Mouse (Mus musculus) embryonic stem cell, embryonic (primary cell): Measurements from ENCODE around the gene Gabbr2.

ENCODE experiments used
- CTCF ChIA-PET, 4 experiments: fragments of 300-600 bp in 2 of 4; fragments of 350-600 bp in 2 of 4; sonication (Branson Sonifier 250); formaldehyde crosslinking; loops; one replicate each; lab custom pipeline; 2022; ENCODE audit warnings: inconsistent platforms in 2 of 4; lab: Charles Lee
- POLR2A ChIA-PET, 4 experiments: fragments of 300-600 bp in 2 of 4; fragments of 350-600 bp in 2 of 4; sonication (Branson Sonifier 250); formaldehyde crosslinking; loops; one replicate each; lab custom pipeline; 2022; ENCODE audit warnings: antibody characterized with exemption in 4 of 4, inconsistent platforms in 1 of 4; lab: Charles Lee

Gabbr2 gene

DNA sequence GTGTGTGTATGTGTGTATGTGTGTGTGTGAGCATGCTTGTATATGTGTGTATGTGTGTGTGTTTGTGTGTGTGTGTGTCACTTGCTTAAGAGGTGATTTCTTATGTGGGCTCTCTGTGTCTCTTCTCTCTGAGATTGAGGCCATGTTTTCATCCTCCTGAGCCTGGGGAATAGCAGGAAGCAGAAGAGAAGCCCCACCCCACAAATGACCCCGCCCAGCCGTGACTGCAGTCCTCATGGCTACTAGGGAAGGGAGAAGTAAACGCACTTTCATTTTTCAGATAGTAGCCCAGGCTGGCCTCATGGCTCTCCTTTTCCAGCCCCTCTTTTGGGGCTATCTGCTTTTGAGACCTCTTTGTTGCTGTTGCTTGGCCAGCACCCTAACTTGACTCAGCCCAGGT is 315.0 kb downstream of the Gabbr2 start:
- CTCF ChIA-PET = interaction anchor here in 3 of 4 experiments (0.6 to 2.4 kb wide), 5 partner anchors 10 to 133 kb away, joined by 3 to 8 read pairs (median 3); no protein-coding TSS in a partner anchor

DNA sequence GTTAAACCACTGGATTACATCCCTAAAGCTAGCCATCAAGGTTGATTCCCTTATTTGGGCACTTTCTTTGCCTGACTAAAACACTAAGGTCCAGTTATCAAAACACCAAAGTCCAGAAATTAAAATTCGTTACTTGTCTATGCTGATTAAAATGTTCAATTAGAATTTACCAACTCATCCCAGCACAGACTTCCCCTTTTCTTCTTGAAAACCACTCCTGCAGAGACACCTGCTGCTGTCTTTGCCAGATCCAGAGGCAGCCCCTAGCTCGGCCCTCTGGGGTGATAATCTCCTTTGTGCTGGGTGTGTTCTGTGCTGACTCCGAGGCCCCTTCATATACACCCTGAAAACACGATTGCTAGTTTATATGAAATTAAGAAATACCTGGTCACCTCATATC is 315.7 kb downstream of the Gabbr2 start:
- CTCF ChIA-PET = interaction anchor here in 3 of 4 experiments (0.6 to 0.8 kb wide), 4 partner anchors 9 to 132 kb away, joined by 3 to 4 read pairs (median 3); no protein-coding TSS in a partner anchor
- POLR2A ChIA-PET = interaction anchor here in 3 of 4 experiments (0.5 to 1.4 kb wide), 6 partner anchors 13 to 1546 kb away, joined by 3 to 8 read pairs (median 4); partner anchors contain the start of gene Anp32b (in 1 of the 3)

More for the DNA sequence above, 315.0 kb downstream of the Gabbr2 start:
- POLR2A ChIA-PET = interaction anchor here in 3 of 4 experiments (0.7 to 1.4 kb wide), 5 partner anchors 10 to 881 kb away, joined by 3 to 8 read pairs (median 4); no protein-coding TSS in a partner anchor

DNA sequence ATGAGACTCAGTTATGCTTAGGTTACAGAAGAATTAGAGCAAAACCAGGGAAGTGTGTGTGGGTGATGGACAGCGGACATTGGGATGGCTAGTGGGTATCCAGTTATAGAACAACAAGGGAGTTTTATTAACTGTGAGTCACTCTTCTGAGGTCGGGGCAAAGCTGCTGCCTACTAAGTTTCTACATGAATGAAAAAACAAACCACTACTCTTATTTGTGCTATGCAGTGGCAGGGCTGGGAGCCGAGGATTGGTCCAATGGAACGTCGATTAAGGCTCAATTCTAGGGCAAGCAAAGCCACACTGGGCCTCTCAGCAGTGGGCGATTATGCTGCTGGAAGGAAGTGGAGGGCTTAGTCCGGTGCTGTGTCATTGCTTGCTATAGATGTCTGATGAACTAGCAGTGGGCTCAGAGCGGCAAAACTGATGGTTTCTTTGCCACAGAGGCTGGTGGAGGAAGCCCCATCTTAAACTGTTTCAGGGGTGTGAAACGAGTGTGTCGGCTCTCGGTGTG is 316.3 kb downstream of the Gabbr2 start:
- POLR2A ChIA-PET = interaction anchor here in 1 of 4 experiments (1.5 kb wide), 1 partner anchor 10 kb away, joined by 5 read pairs; no protein-coding TSS in a partner anchor
- CTCF ChIA-PET = interaction anchor here in 1 of 4 experiments (0.6 kb wide), 1 partner anchor 57 kb away, joined by 6 read pairs; no protein-coding TSS in a partner anchor

DNA sequence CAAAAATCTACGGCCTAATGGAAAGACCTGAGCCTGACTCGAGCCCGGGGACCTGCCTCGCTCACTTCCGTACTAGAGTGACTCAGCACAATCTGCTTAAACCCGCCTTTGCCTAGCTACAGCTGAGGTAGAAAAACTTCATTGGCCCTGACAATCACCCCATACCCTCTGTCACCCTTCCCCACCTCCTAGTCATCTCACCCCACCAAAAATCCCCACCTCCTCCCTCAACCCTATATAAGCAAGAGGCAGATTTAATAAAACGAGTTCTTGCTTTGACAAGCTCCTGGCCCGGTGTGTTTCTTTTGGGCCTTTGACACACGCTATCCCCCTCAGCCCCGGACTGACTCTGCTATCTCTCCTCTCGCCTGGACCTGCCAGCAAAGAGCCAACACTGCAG is 323.1 kb downstream of the Gabbr2 start:
- POLR2A ChIA-PET = interaction anchor here in 3 of 4 experiments (0.8 to 1.5 kb wide), 16 partner anchors 9 to 218 kb away, joined by 3 to 6 read pairs (median 3); partner anchors contain the start of genes Anp32b (in 1 of the 3), Coro2a (in 1 of the 3) and Tbc1d2 (in 1 of the 3)
- CTCF ChIA-PET = interaction anchor here in 3 of 4 experiments (0.8 to 1.8 kb wide), 7 partner anchors 10 to 124 kb away, joined by 3 to 9 read pairs (median 5); no protein-coding TSS in a partner anchor

DNA sequence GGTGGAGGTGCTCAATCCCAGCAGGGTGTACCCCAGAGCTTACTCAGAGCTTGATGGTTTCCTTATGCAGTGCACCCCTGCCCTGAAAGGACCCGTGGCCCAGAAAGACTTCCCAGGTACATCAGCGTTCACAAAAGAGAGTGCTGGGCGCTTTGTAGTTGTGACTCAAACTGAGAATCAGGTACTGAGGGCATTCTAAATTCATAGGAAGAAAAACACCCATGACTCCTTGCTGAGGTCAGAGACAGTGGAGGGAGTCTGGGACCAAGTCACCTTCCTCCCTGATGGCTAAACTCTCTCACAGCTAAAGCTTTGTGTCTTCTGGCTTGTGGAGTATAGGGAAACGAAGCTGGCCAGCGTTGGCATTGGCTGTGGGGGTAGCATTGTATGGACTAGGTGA is 325.3 kb downstream of the Gabbr2 start:
- POLR2A ChIA-PET = interaction anchor here in 3 of 4 experiments (0.6 to 5.7 kb wide), 16 partner anchors 8 to 249 kb away, joined by 3 to 55 read pairs (median 4); partner anchors contain the start of gene Tbc1d2 (in 1 of the 3)
- CTCF ChIA-PET = interaction anchor here (0.6 to 3.1 kb wide), 14 partner anchors 10 to 65 kb away, joined by 3 to 17 read pairs (median 4); partner anchors contain the start of gene Coro2a (in 1 of the 4)

DNA sequence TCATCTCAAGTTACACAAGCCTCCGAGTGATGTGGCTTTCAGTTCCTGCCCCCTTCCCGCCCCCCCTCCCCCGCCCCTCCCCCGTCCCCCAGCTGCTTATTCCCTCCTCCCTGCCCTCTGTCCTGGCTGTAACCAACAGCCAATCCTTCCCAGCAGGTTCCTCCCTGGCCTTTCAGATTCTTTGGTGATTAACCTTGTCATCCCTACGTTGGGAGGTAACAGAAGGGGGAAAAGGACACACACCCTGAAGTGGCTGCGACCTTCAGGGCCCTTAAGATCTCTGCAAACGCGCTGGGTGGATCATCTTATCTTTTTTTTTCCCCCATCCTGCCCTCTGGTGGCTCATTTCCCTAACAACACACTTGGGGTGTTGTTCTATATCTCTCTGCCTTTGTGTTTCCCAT is 326.3 kb downstream of the Gabbr2 start:
- ChIA-PET CTCF (interaction anchor here (0.6 to 3.1 kb wide), 23 partner anchors 8 to 275 kb away, joined by 3 to 15 read pairs (median 5); partner anchors contain the start of gene Coro2a (in 2 of the 4)), POLR2A (interaction anchor here (0.5 to 5.7 kb wide), 40 partner anchors 9 to 699 kb away, joined by 3 to 55 read pairs (median 5); partner anchors contain the start of genes Coro2a (in 2 of the 4) and Tbc1d2 (in 2 of the 4))

DNA sequence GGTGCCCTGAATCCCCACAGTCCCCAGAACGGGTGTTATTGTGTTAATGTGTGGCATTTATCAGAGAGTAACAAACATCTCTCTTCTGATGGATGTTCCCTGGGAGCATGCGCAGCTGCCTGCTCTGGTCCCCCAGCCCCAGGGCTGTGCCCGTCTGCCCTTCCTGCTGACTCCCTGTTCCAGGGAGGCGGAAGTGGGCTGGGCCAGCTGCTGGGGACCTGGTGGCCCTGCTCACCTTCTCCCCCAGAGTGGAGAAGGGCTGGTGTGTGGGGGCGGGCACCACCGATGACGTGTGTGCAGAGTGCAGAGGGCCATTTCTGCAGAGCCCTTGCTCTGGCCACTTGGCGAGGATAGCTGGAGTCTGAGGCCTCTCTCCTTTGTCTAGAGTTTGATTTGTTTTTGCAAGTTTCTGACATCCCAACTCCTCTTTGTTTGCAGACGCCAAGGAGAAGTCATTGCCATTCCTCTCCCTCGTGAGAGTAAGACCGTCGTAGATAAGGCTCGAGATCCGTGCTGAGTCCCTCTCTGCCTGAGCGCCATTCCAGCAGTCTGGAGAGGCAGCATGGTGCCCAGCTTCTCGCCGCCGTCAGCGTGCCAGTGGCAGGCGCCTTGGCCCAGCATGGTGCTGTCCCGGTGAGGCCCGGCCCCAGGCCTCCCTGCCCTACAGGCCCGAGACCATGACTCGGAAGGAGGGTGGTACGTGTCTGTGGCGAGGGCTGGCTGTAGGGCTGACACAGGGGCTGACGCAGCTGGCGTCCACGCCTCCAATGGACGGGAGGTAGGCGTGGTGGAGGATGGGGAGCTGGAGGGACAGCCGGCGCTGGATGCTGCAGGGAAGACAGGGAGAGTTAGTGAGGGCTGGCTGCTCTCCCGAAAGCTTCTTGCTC is 327.3 kb downstream of the Gabbr2 start:
- POLR2A ChIA-PET = interaction anchor here (0.5 to 5.7 kb wide), 49 partner anchors 9 to 698 kb away, joined by 3 to 55 read pairs (median 4); partner anchors contain the start of genes Coro2a (in 2 of the 4) and Tbc1d2 (in 1 of the 4)
- CTCF ChIA-PET = interaction anchor here (0.6 to 3.1 kb wide), 28 partner anchors 12 to 376 kb away, joined by 3 to 14 read pairs (median 4); partner anchors contain the start of genes Coro2a (in 2 of the 4) and Trim14 (in 1 of the 4)

DNA sequence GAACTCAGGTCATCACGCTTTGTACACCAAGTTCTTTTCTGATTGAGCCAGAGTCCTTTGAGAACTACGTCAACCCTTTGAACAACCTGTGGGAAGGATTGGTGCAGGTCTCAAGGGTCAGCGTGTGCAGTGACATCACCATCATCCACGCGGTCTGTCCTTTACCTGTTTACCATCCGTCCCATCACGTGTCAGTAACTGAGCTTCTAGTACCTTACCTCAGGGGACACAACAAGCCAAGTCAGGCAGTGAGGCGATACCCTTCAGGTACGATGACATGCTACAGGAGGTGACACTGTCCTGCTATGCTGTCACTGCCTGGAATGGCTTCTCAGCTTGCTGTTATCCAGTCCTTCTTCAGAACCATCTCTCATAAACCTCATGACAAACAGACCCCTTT is 330.2 kb downstream of the Gabbr2 start:
- POLR2A ChIA-PET = interaction anchor here in 2 of 4 experiments (0.9 to 2.6 kb wide), 8 partner anchors 8 to 211 kb away, joined by 3 to 9 read pairs (median 4); partner anchors contain the start of genes Anp32b (in 1 of the 2) and Tbc1d2 (in 1 of the 2)

DNA sequence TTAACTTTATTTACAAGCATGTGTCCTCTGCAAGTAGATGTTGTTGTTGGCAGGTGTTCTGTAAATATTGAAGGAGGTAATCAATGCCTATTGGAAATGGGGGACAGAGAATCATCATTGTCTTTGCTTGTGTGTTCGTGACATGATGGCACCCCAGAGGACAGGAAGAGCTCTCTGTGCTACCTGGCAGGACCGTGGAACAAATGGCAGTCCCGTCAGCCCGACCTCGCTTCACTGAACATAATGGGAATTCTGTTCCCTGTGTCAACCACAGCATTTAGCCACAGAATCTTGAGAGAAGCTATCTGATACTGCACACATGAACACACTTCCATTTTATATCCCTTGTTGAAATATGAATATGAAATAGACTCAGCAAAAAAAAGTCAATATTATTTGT is 332.7 kb downstream of the Gabbr2 start:
- POLR2A ChIA-PET = interaction anchor here in 2 of 4 experiments (0.6 to 3.8 kb wide), 7 partner anchors 39 to 307 kb away, joined by 3 to 16 read pairs (median 3); partner anchors contain the start of gene Coro2a (in 1 of the 2)
- CTCF ChIA-PET = interaction anchor here (0.7 to 6.9 kb wide), 9 partner anchors 39 to 151 kb away, joined by 3 to 88 read pairs (median 20); partner anchors contain the start of gene Coro2a (in 1 of the 4)

More for the DNA sequence above, 330.2 kb downstream of the Gabbr2 start:
- CTCF ChIA-PET = interaction anchor here (0.5 to 1.7 kb wide), 9 partner anchors 41 to 60 kb away, joined by 3 to 6 read pairs (median 3); partner anchors contain the start of gene Coro2a (in 2 of the 4)

DNA sequence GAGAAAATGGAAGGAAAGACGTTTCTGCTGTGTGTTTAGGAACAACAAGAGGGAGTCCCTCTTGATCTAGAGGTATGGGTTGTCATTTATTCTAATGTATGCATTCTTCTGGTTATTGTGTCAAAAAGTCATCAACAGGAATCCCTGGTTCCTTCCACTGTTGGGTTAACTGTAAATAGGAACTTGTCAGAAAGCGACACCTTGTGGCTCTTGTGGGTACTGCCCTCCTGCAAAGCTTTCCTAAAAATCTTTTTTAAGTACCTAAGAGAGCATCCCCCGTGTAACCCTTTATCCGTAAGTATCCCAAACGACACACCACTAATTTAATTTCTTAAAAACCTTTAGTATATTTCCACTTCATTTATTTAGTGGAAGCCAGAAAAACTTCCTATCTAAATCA is 334.6 kb downstream of the Gabbr2 start:
- ChIA-PET POLR2A (interaction anchor here (0.7 to 4.6 kb wide), 14 partner anchors 13 to 55 kb away, joined by 3 to 21 read pairs (median 4); partner anchors contain the start of gene Coro2a (in 1 of the 4)), CTCF (interaction anchor here (0.6 to 6.9 kb wide), 33 partner anchors 9 to 251 kb away, joined by 3 to 88 read pairs (median 5); partner anchors contain the start of genes Coro2a (in 2 of the 4) and Trim14 (in 1 of the 4))

DNA sequence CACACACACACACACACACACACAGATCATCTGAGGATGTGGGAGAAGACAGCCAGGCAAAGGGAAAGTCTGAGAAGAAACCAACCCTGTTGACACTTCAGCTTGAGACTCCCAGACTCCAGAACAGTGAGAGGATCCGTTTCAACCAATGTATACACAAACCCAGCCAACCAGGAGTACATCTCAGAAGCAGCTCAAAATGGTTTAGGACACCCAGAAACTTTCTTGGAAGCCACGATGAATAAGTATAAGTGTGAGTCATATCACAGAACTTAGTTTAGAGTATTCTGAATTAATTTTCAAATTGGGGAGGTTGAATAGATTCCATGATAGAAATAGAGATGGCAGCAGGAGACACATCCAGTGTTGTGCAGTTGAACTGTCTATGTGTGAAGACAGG is 335.7 kb downstream of the Gabbr2 start:
- POLR2A ChIA-PET = interaction anchor here in 2 of 4 experiments (0.6 to 4.6 kb wide), 11 partner anchors 9 to 214 kb away, joined by 3 to 21 read pairs (median 6); no protein-coding TSS in a partner anchor
- CTCF ChIA-PET = interaction anchor here (0.6 to 6.9 kb wide), 20 partner anchors 9 to 177 kb away, joined by 3 to 88 read pairs (median 6); no protein-coding TSS in a partner anchor

DNA sequence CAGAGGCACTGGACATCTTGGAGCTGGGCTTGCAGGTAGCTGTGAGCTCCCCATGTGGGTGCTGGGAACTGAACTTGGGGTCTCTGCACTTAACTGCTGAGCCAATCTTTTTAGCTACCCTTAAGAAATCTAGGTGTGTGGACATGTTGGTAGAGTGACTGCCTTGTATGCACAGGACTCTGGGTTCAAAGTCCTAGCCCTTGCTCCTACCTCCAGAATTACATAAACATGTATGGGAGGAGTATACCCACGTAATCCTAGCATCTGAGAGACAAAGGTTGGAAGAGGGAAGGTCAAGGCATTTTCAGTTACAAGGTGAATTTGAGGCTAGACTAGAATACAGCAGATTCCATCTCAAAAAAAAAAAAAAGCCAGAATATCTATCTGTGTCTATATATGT is 336.4 kb downstream of the Gabbr2 start:
- ChIA-PET POLR2A (interaction anchor here in 2 of 4 experiments (0.6 to 4.6 kb wide), 12 partner anchors 9 to 263 kb away, joined by 3 to 21 read pairs (median 4); no protein-coding TSS in a partner anchor), CTCF (interaction anchor here (0.6 to 6.9 kb wide), 10 partner anchors 34 to 176 kb away, joined by 3 to 88 read pairs (median 24); no protein-coding TSS in a partner anchor)

DNA sequence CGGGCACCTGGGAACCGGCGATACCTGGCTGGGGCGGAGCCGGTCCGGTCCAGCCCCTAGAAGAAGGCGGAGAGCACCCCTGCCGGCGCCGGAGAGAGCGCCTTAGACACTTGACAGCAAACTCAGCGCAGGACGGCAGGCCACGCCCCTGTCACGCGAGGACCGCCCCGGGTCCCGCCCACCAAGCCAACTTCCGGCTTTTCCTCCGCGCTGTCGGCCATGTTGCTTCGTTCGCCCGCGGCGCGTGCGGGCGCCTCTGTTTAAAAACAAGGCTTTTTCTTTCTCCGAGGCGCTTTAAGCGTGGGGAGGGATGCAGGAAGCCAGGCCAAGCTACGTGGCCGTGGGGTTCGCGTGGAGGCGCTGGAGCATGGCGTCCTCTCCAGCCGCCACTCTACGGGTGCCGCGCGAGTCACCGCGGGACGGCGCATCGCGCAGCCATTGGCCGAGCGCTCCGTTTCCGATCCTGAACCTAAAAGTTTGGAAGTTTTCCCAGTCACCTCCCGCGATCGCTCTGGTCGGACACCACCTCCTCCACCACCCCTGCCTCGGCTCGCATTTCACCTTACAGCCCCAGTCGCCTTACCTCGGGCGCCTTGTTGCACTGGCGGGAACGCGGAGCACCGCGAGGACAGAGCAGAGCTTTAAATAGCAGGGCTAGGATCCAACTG is 341.5 kb downstream of the Gabbr2 start, which contains the start of gene Tbc1d2:
Gene Tbc1d2 (minus strand): TSS at position 124 of the 668 bp plus-strand sequence.
- CTCF ChIA-PET = interaction anchor here in 3 of 4 experiments (1.0 to 2.0 kb wide), 4 partner anchors 32 to 49 kb away, joined by 3 to 8 read pairs (median 4); partner anchors contain the start of gene Coro2a (in 1 of the 3)
- POLR2A ChIA-PET = interaction anchor here in 3 of 4 experiments (0.8 to 11.4 kb wide), 21 partner anchors 9 to 42 kb away, joined by 3 to 134 read pairs (median 7); no protein-coding TSS in a partner anchor

DNA sequence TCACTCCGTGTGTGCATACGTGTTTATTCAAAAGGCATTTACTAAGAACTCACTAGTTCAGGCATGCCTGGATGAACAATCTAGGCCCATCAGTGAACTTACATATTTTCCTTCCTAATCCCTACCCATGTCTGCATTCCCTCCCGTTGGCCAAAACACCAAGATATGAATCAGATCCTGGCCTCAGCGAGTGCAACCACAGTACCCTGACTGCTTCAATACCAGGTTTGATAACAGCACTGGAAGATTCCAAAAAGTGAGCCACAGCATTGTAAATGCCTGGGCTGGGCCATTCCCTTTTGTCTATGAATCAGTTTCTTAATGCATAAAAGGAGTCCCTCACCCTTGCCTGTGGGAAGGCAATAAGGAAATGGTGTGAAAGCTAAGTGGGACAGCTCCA is 342.5 kb downstream of the Gabbr2 start:
- POLR2A ChIA-PET = interaction anchor here (0.6 to 11.4 kb wide), 15 partner anchors 9 to 463 kb away, joined by 3 to 134 read pairs (median 7); no protein-coding TSS in a partner anchor
- CTCF ChIA-PET = interaction anchor here in 1 of 4 experiments (0.6 to 1.4 kb wide), 4 partner anchors 20 to 457 kb away, joined by 3 to 8 read pairs (median 4); no protein-coding TSS in a partner anchor

DNA sequence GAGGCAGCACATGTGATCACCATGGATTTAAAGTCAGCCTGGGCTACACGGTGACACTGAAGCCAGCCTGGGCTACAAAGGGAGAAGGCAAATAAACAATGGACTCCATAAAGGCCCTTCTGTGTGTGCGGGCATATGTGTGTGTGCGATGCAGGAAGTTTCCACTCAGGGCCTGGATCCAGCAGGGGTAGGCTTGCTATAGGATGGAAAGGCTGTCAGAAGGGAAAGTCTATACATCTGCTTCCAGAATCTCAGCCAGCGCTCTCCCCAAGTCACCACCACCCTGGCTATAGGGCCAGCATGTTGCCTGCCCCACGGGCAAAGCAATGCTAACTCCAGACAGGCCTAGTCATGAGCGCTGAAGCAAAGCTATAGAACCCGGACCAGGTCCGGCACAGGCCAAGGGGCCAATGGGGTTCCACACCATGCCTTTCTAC is 348.0 kb downstream of the Gabbr2 start:
- CTCF ChIA-PET = interaction anchor here (0.5 to 3.5 kb wide), 14 partner anchors 10 to 732 kb away, joined by 3 to 22 read pairs (median 6); partner anchors contain the start of gene Coro2a (in 1 of the 4)
- POLR2A ChIA-PET = interaction anchor here (0.6 to 11.4 kb wide), 27 partner anchors 8 to 1538 kb away, joined by 3 to 134 read pairs (median 4); partner anchors contain the start of gene Nans (in 1 of the 4)
